Mouse (Mus musculus): ENCODE measurements around the gene Opalin.

- no peak for TF ChIP-seq CTCF (IDR thresholded peaks at IDR 0.05; ENCODE audit: low read depth)
- no peak for TF ChIP-seq EP300 (IDR thresholded peaks at IDR 0.05; ENCODE audit: low read depth)
Observed at GRCm38 (mm10) chr19:41076906-41077305, at the start of gene Opalin.
